Mouse (Mus musculus): Measurements from ENCODE around the gene Cpn2. TPM values are rescaled to one million over a fixed set of nuclear protein-coding genes. Genes with fewer than 3 reads are reported as not detected.
A peak's percentile ranks its signal among the peaks of the same experiment; 100 is the strongest.

Gene Cpn2
- total and polyA plus RNA-seq, 3 experiments: not detected

- TF ChIP-seq JUN (IDR thresholded peaks at IDR 0.05; ENCODE audit: insufficient read depth, low read depth, low read length): no peak
- no peak for TF ChIP-seq CHD1 (IDR thresholded peaks at IDR 0.05; ENCODE audit: low read depth, low read length)
- no peak for TF ChIP-seq PAX5 (IDR thresholded peaks at IDR 0.05; ENCODE audit: low read length)
- no peak for TF ChIP-seq POLR2A (IDR thresholded peaks at IDR 0.05; ENCODE audit: low read depth, low read length)
- TF ChIP-seq MEF2A (IDR thresholded peaks at IDR 0.05; ENCODE audit: borderline replicate concordance, low read depth, low read length): peak; percentile 78
- TF ChIP-seq CTCF (conservative IDR thresholded peaks at IDR 0.05 in 1 of 2, IDR thresholded peaks at IDR 0.05 in 1 of 2; ENCODE audit: low read depth in 2 of 2, low read length in 2 of 2): peak; percentile 74 to 100; a peak in 3 of 4 replicates
- 0 out of 2 replicates have a peak, but pooled peaks have one; percentile 8 for TF ChIP-seq MAFK (IDR thresholded peaks at IDR 0.05; ENCODE audit: insufficient replicate concordance, low read length)
- TF ChIP-seq BHLHE40 (IDR thresholded peaks at IDR 0.05; ENCODE audit: low read depth, low read length): peak; percentile 45; the same call in 1 of the 2 replicates
- peak; percentile 95; the same call in 1 of the 2 replicates for TF ChIP-seq NELFE (IDR thresholded peaks at IDR 0.05; ENCODE audit: low read depth, low read length)
- TF ChIP-seq NRF1 (IDR thresholded peaks at IDR 0.05; ENCODE audit: low read depth, low read length): peak; percentile 57; the same call in 1 of the 2 replicates
- peak; percentile 71 for TF ChIP-seq ELF1 (IDR thresholded peaks at IDR 0.05; ENCODE audit: low read depth, low read length)
- no peak for TF ChIP-seq KAT2A (IDR thresholded peaks at IDR 0.05; ENCODE audit: insufficient replicate concordance, low read length)
- no peak for TF ChIP-seq TBP (conservative IDR thresholded peaks at IDR 0.05; ENCODE audit: low read depth, low read length)
- TF ChIP-seq TCF12 (IDR thresholded peaks at IDR 0.05; ENCODE audit: low read depth, low read length): peak; percentile 84
- peak; percentile 73; the same call in 1 of the 2 replicates for TF ChIP-seq MYC (IDR thresholded peaks at IDR 0.05; ENCODE audit: low read depth, low read length)
- peak; percentile 99 for TF ChIP-seq SMC3 (IDR thresholded peaks at IDR 0.05; ENCODE audit: low read depth, low read length)
- 0 out of 2 replicates have a peak, but pooled peaks have one; percentile 44 for TF ChIP-seq RCOR1 (conservative IDR thresholded peaks at IDR 0.05; ENCODE audit: low read depth, low read length)
- TF ChIP-seq ZC3H11A (IDR thresholded peaks at IDR 0.05; ENCODE audit: low read depth, low read length): peak; percentile 84
- no peak for TF ChIP-seq ZKSCAN1 (IDR thresholded peaks at IDR 0.05; ENCODE audit: borderline replicate concordance, low read depth, low read length)
Observed at GRCm38 (mm10) chr16:30252003-30252418, 15.3 kb downstream of the Cpn2 start (continued).

GRCm38 (mm10) chr16:30244037-30244700 lies 23.1 kb downstream of the Cpn2 start:
- Histone ChIP-seq H3K79me2 (replicated peaks; ENCODE audit: control insufficient read depth, extremely low read depth, insufficient read depth, poor library complexity, severe bottlenecking) (no peaks in the 10 kb centered on the region), H3K4me2 (ENCODE audit: insufficient read depth, low read depth, poor library complexity, severe bottlenecking) (no peak overlapping the region), H3K4me1 (ENCODE audit: control insufficient read depth in 1 of 2, insufficient read depth in 2 of 2) (peaks cover 0 to 3% of the 10 kb centered on the region in 2 experiments; a peak in 1 of 4 replicates), H3K4me3 (replicated peaks in 1 of 3; ENCODE audit: low read depth in 2 of 3, low read length in 2 of 3, poor library complexity in 1 of 3) (no peak overlapping the region), H3K36me3 (replicated peaks in 1 of 2; ENCODE audit: control insufficient read depth in 1 of 2, insufficient read depth in 1 of 2, low read length in 1 of 2) (no peaks in the 10 kb centered on the region), H3K9ac (ENCODE audit: insufficient read depth, low read depth) (no peak overlapping the region), H3K27me3 (replicated peaks) (peaks cover 19% of the 10 kb centered on the region), H3K27ac (ENCODE audit: insufficient read depth, low read depth) (no peak overlapping the region), H3K9me3 (replicated peaks; ENCODE audit: low read length) (peaks cover 14% of the 10 kb centered on the region)
- TF ChIP-seq PAX5 (IDR thresholded peaks at IDR 0.05; ENCODE audit: low read length): no peak
- dilution Hi-C loops (cut with MboI; ENCODE audit: extremely low pct_ligation_motif_present, extremely low pct_unique_long_range_greater_than_20kb, low sequenced_read_pairs): no loop called here
- in situ Hi-C loops (cut with MboI; ENCODE audit: low pct_ligation_motif_present, low pct_unique_long_range_greater_than_20kb, low sequenced_read_pairs): loop anchor here (10.0 kb wide), 1 partner anchor 519 kb away; no protein-coding TSS in a partner anchor
- DNase-seq (ENCODE audit: extremely low read depth): no peak
